Mouse (Mus musculus) MEL-GATA-1-ER (cell line): ENCODE data around the gene Teddm2.

Experiments
- DNase-seq: peaks from one replicate; pipeline ENCODE4 v3.0.0-alpha.2; 2012; ENCODE audit warnings: low read depth; ENCODE audit errors: extremely low read depth

The Teddm2 gene

GRCm38 (mm10) chr1:153830746-153831145 is 69.3 kb downstream of the Teddm2 start:
- no peak for DNase-seq

GRCm38 (mm10) chr1:153820216-153820615 is 79.8 kb downstream of the Teddm2 start:
- DNase-seq, result no peak

- DNase-seq, result no peak
Observed at GRCm38 (mm10) chr1:153814278-153814677, 85.8 kb downstream of the Teddm2 start.

- peak; percentile 44 for DNase-seq
Observed at GRCm38 (mm10) chr1:153807390-153807993, 92.5 kb downstream of the Teddm2 start.

- no peak for DNase-seq
Observed at GRCm38 (mm10) chr1:153803530-153803929, 96.5 kb downstream of the Teddm2 start.

GRCm38 (mm10) chr1:153802691-153803090 is 97.3 kb downstream of the Teddm2 start:
- DNase-seq, result no peak
